Mouse (Mus musculus) megakaryocyte, adult 5-6 weeks (primary cell): ENCODE measurements around the gene Tmem171. TPM values are rescaled to one million over a fixed set of nuclear protein-coding genes. Genes with fewer than 3 reads are reported as not detected.

Experiments used
- ATAC-seq: 2 replicates; pipeline ENCODE4 v1.8.0; 2016; ENCODE audit warnings: mild to moderate bottlenecking, inconsistent platforms; ENCODE audit not compliant: poor library complexity, severe bottlenecking
- total RNA-seq, 2 experiments: library from RNA; stranded (forward) in 1 of 2; stranded (reverse) in 1 of 2; fragments of 153-499, 151-499 nt in 1 of 2; fragments of 221-1000, 200-1000 nt in 1 of 2; gene quantifications; 2 replicates each; pipeline versions ENCODE4 v1.2.3 to v1.2.4; 2015 to 2017

The Tmem171 gene
- total RNA-seq, 2 experiments from 2014 or later = not detected

- ATAC-seq = no peak
Observed at GRCm38 (mm10) chr13:98695546-98695945, 912 bp upstream of the Tmem171 start.

DNA sequence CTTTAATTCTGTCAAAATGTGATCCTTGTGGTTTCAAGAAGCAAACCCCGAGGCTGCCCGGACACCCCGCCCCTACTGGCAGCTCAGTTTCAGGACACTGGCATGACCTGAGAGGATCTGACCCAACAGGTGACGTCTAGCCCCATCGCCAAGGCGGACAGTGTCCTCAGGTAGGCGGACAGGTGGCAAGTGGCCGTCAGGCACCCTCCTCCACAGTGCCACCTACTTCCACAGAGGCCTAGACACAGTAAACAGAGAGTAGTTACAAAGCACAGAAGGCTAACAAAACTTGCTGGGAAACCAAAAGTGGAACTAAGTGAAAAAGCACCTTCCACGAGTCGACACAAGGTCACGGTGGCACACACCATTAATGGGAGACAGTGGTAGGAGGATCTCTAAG, 1.3 kb downstream of the Tmem171 start:
- peak; percentile 39 for ATAC-seq

DNA sequence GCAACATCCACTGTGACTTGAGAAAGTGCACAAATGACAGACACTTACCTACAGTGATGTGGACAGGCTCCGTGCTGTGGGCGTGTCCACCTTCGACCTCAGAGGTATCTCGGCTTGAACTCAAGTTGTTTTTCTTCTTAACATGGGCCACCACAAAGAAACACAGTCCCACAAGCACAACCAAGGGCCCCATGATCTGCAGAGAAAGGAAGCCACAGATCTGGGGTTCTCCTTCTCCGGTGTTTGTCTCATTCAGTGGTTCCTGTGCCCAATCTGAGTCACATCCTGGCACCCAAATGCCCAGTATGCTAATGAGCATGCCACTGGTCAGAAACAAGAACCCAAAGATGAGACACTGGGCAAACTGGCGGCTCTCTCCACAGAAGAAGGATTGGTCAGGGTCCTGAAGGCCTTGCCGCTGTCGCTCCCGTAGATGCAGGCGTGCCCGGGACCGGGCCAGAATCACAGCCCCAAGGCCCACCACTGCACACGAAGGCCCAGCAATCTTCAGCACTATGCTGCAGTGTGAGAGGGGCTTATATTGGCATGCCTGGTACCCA, 2.6 kb downstream of the Tmem171 start:
- ATAC-seq = peak; percentile 48

DNA sequence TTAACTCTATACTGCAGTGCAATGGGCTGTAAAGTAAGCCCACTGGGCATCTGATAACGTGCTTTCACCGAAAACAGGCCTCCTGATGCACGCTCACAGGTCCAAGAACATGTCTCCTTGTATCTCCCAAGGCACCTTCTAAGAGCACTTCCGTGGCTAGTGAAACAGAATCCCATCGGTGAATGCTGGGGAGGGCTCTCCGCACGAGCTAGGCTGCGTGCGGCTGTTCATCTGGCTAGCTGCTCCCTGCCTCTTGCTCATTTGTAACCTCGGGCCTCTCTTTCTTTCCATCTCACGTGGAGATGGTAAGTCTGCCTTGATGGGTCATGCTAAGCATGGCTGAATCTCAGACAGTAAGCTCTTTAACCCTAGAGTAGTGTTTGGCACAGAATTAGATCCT, 3.7 kb downstream of the Tmem171 start:
- ATAC-seq = no peak

- no peak for ATAC-seq
Observed at GRCm38 (mm10) chr13:98689605-98690290, 4.9 kb downstream of the Tmem171 start.

GRCm38 (mm10) chr13:98687931-98688330, 6.7 kb downstream of the Tmem171 start:
- no peak for ATAC-seq

GRCm38 (mm10) chr13:98684144-98684900, 10.3 kb downstream of the Tmem171 start:
- no peak for ATAC-seq

GRCm38 (mm10) chr13:98683412-98683811, 11.2 kb downstream of the Tmem171 start:
- ATAC-seq = no peak

GRCm38 (mm10) chr13:98680470-98681060, 14.1 kb downstream of the Tmem171 start:
- ATAC-seq = no peak

DNA sequence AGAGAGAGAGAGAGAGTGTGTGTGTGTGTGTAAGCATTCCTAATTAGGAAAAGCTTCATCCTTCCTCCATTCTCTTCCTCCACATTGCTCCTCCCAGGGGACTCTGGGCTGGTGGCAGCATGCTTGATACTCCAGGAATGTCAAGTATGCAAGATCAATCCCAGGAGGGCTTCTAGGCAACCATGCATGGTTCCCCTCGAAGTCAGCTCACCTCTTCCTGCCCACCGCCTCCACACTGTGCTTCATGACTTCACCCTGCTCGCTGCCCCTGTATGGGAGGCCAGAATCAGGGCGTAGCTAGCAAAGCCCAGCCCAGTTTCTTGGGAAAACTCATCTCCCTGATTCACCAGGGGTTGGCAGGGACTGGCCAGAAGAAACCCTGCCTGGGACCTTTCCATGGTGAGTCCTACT, 15.0 kb downstream of the Tmem171 start:
- no peak for ATAC-seq

- ATAC-seq = no peak
Observed at GRCm38 (mm10) chr13:98679230-98679629, 15.4 kb downstream of the Tmem171 start.

DNA sequence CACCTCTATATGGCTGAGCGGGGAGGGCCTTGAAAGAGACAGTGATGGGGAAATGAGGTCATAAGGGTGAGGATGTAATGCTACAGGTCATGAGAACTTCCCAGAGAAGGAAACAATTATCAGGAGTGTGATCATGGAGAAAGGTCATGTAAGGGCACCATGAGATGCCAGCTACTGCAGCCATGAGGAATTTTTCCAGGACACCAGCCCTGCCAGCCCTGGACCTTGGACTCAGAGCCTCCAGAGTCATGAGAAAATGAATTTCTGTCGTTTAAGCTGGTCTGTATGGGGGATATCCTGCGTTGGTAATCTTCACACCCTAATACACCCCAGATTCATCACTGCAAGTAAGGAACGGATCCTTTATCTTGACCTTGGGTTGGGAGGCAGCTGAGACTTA, 20.7 kb downstream of the Tmem171 start:
- ATAC-seq = no peak

GRCm38 (mm10) chr13:98669296-98669695, 25.3 kb downstream of the Tmem171 start:
- no peak for ATAC-seq

- no peak for ATAC-seq
Observed at GRCm38 (mm10) chr13:98667316-98667715, 27.3 kb downstream of the Tmem171 start.

- no peak for ATAC-seq
Observed at GRCm38 (mm10) chr13:98665240-98665639, 29.4 kb downstream of the Tmem171 start.

- ATAC-seq = no peak
Observed at GRCm38 (mm10) chr13:98662173-98662675, 32.4 kb downstream of the Tmem171 start.

DNA sequence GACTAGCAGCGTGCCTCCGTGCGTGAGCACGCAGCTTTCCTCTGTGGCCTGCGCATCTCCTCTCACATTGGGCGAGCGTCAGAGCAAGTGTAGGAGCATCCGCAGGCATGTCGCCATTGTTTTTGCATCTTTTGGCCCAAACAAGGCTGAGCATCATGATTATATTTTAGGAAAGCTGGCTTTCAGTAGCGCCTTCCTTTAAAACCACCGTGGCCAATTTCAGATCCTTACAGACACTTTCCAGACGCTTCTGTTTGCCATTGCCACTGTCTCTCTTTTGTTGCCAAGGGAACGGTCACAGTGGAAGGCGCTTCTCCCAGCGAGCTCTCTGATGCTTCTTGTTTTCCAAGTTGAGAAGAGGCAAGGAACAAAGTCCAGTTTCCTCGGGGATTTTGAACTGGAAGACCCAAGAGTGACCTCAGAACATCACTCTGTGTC, 38.6 kb downstream of the Tmem171 start:
- ATAC-seq = no peak

DNA sequence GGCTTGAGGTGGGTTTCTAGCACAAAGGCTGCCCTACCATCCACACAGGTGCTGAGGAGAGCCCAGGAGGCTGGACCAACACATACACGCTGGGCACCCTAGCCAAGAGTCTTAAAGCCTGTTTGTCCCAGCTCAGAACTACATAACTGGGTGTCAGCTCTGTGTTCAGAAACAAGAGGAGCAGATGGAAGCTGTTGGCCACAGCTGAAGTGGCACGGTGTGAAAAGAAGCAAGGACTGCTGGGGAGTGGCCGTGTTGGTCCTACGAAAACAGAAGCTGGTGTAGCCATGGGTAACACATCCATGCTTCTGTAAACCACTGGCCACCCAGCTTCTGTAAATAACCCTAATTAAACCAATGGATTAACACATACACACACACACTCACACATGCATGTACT, 39.3 kb downstream of the Tmem171 start:
- ATAC-seq = no peak

DNA sequence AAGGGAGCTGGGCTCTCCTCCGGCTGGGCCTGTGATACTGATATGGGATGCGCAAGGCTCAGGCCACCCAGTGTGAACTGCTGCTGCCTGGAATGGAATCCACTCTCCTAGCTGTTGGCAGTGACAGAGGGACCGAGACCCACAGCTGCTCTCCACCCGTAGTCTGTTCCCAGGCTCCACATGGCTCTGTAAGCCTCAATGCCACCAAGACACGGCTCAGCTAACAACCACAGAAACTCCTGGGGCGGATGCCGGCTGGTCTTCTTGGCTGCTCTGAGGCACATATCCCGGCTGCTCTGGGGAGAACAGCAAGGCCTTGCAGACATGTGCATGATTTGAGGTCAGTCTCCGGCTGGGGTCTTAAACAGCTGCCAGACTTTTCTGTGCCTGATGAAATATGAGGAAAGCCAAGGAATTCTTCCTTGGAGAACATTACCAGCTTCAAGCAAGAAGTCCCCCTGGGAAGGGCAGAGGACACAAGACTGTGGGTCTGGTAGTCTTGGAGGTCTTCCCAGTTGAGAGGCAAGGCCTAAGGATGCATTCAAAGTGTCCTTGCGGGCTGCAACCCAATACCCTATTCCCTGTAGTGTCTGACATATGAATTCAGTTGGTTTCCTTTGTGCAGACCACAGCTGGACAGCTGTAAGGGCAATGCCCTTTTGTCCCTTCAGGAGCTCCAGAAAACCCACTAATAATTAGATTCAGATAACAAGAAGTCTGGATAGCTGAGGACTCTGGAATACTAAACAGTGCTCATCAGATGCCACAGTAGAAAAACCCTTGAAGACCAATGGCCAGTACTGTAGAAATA, 40.3 kb downstream of the Tmem171 start:
- no peak for ATAC-seq

DNA sequence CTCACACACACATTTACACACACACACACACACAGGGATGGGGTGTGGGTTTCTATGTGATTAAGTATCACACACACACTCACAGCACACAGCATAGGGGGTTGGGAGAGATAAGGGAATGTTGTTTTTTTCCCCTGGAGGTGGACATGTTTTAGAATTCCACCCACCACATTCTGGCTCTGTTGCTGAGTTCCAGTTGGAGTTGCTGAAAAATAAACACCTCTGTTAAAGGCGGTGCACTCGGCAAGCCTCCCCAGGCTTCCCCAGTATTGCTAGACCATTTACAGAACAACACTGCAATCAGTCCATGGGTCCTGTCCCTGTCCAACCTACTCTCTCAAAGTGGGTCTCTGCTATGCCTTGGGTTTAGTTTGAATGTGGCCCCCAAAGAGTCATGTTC, 42.4 kb downstream of the Tmem171 start:
- ATAC-seq = no peak
